Mouse (Mus musculus) E14TG2a.4 (cell line): ENCODE measurements at regions not wholly inside any gene's neighbourhood (a gene's known extent, or its start where the extent isn't known, plus 50 kb on each side); places are given as distances from the start of the nearest gene placed in this dataset.

ENCODE experiments used
- CTCF ChIP-seq: conservative IDR thresholded peaks from 2 replicates; pipeline ENCODE4 v1.5.1; 2014; ENCODE audit warnings: low read length
- POU5F1 ChIP-seq: IDR thresholded peaks from 2 replicates; pipeline ENCODE4 v1.6.1; 2014; ENCODE audit warnings: low read length, borderline replicate concordance

DNA sequence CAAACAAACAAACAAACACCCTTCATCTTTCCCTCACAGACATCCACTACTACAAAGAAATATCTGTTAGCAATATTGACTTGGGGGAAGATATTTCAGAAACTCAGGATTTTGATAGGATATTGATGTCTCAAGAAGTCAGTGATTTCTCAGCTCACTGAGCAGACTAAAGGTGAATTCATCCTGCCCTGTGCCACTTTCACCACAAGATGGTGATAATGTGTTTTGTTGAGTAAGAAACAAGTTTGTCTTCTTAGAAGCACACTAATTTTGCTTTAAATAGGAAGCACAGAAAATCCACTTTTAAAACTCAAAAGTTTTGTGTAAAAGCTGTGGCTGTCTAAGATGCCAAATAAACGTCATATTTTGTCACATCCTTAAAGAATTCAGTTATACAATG, 2439.8 kb upstream of the Gm8797 start:
- TF ChIP-seq CTCF (peak; percentile 19; the same call in 1 of the 2 replicates), POU5F1 (no peak)
